Mouse (Mus musculus): ENCODE results near the gene Mta3. TPM values are rescaled to one million over a fixed set of nuclear protein-coding genes. Genes with fewer than 3 reads are reported as not detected.

Mta3 gene
- polyA plus RNA-seq, 1 experiment from 2014 or later, result 44.5 TPM

DNA sequence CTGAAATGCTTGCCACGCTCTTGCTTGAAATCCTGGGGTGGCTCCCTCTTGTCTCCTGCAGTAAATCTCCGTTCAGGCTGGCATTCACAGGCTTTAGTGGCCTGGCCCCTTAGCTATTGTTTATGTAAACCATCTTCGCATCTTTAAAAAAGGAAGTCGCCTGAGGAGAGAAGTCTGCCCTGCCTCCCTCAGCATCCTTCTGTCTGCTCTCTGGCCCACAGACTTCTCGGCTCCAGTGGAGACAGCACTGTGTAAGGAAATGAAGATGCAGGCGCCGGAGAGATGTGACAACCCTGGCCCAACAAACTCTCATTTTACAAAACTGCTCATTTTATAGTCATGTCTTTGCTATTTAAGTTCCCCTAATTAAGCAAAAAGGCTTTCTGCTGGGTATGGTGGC, 24.0 kb upstream of the Mta3 start:
- Histone ChIP-seq H3K27ac (replicated peaks; ENCODE audit: low read depth, low read length) (no peak overlapping the region), H3K27me3 (ENCODE audit: control insufficient read depth, insufficient read depth, low read length) (no peaks in the 10 kb centered on the region), H3K9me3 (replicated peaks; ENCODE audit: control insufficient read depth, low read length) (no peaks in the 10 kb centered on the region), H3K4me2 (ENCODE audit: low read depth, low read length) (no peak overlapping the region), H3K4me3 (ENCODE audit: low read depth, low read length) (no peak overlapping the region), H3K9ac (replicated peaks; ENCODE audit: low read length) (no peak overlapping the region), H3K36me3 (replicated peaks; ENCODE audit: control insufficient read depth, insufficient read depth, low read depth, low read length) (no peaks in the 10 kb centered on the region), H3K4me1 (ENCODE audit: control insufficient read depth, insufficient read depth, low read length) (no peaks in the 10 kb centered on the region)
- DNase-seq (ENCODE audit: low spot score) (no peak), ATAC-seq (replicated peaks; ENCODE audit: insufficient number of reproducible peaks, low FRiP score, low TSS enrichment, low read depth) (no peak)
- WGBS, result 52% methylated on average over 7 of the region's 7 CpGs

DNA sequence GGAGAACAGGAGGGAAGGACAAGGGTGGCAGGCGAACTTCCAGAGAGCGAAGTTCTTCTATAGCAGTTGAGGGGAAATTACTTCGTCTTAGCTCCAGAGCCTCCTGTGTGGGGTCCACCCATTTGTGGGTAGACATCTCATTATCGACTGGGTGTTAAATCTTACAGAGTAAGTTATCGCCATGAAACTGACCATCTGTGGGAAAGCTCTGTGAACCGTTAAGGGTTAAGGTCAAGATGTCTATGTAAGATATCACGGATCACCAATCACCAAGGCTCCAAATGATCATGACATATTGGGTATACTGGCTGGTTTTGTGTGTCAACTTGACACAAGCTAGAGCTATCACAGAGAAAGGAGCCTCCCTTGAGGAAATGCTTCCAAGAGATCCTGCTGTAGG, 21.5 kb upstream of the Mta3 start:
- DNase-seq (ENCODE audit: low spot score) (no peak), ATAC-seq (replicated peaks; ENCODE audit: insufficient number of reproducible peaks, low FRiP score, low TSS enrichment, low read depth) (no peak)
- Histone ChIP-seq H3K9me3 (replicated peaks; ENCODE audit: control insufficient read depth, low read length) (no peaks in the 10 kb centered on the region), H3K36me3 (replicated peaks; ENCODE audit: control insufficient read depth, insufficient read depth, low read depth, low read length) (no peaks in the 10 kb centered on the region), H3K4me1 (ENCODE audit: control insufficient read depth, insufficient read depth, low read length) (no peaks in the 10 kb centered on the region), H3K27me3 (ENCODE audit: control insufficient read depth, insufficient read depth, low read length) (no peaks in the 10 kb centered on the region), H3K9ac (replicated peaks; ENCODE audit: low read length) (no peak overlapping the region), H3K27ac (replicated peaks; ENCODE audit: low read depth, low read length) (no peak overlapping the region), H3K4me2 (ENCODE audit: low read depth, low read length) (no peak overlapping the region), H3K4me3 (ENCODE audit: low read depth, low read length) (no peak overlapping the region)
- WGBS, result 85% methylated on average over 7 of the region's 7 CpGs

DNA sequence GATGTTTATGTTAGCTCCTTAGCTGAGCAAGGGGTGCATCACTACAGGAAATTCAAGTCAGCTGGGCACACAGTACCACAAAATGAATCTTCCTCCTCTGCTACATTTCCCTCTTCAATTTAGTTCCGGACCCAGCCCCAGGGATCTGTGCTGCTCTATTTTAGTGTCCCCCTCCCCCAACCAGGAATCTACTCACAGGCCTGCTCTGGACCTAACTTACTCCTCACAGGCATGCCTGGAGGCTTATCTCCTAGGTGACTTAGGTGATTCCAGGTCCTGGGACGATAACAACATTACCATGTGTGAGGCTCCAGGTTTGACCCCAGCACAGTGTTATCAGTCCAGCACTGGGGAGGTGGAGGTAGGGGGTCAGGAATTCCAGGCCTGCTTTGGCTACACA, 15.5 kb upstream of the Mta3 start:
- H3K36me3 ChIP-seq (replicated peaks; ENCODE audit: control insufficient read depth, insufficient read depth, low read depth, low read length), result no peaks in the 10 kb centered on the region
- ATAC-seq (replicated peaks; ENCODE audit: insufficient number of reproducible peaks, low FRiP score, low TSS enrichment, low read depth) (no peak), DNase-seq (ENCODE audit: low spot score) (no peak)
- H3K9me3 ChIP-seq (replicated peaks; ENCODE audit: control insufficient read depth, low read length), result no peaks in the 10 kb centered on the region
- H3K9ac ChIP-seq (replicated peaks; ENCODE audit: low read length), result no peak overlapping the region
- WGBS, result 59% methylated on average over 2 of the region's 2 CpGs
- no peaks in the 10 kb centered on the region for H3K4me1 ChIP-seq (ENCODE audit: control insufficient read depth, insufficient read depth, low read length)
- H3K27ac ChIP-seq (replicated peaks; ENCODE audit: low read depth, low read length), result no peak overlapping the region
- H3K27me3 ChIP-seq (ENCODE audit: control insufficient read depth, insufficient read depth, low read length), result no peaks in the 10 kb centered on the region
- H3K4me3 ChIP-seq (ENCODE audit: low read depth, low read length), result no peak overlapping the region
- no peak overlapping the region for H3K4me2 ChIP-seq (ENCODE audit: low read depth, low read length)

DNA sequence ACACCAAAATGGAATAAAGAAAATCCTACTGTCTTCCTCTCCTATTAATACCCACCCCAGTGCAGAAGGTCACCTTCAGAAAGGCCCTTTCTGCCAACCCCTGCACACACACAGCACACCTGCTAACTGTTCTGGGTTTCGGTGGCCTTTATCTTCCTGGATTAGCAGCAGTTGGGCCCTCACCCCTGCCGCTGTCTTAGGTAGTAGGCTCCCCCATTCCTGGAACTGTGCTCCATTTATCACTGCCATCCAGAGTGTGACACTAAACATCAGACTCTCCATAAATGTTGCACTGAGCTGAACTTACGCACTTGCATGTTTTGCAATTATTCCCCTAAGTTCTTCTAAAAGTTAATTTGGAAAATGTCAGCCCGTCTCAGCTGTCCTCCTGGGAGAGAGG, 14.6 kb upstream of the Mta3 start:
- Histone ChIP-seq H3K27ac (replicated peaks; ENCODE audit: low read depth, low read length) (no peak overlapping the region), H3K36me3 (replicated peaks; ENCODE audit: control insufficient read depth, insufficient read depth, low read depth, low read length) (no peaks in the 10 kb centered on the region), H3K4me3 (ENCODE audit: low read depth, low read length) (no peak overlapping the region), H3K4me2 (ENCODE audit: low read depth, low read length) (no peak overlapping the region), H3K9ac (replicated peaks; ENCODE audit: low read length) (no peak overlapping the region), H3K27me3 (ENCODE audit: control insufficient read depth, insufficient read depth, low read length) (no peaks in the 10 kb centered on the region), H3K9me3 (replicated peaks; ENCODE audit: control insufficient read depth, low read length) (no peaks in the 10 kb centered on the region), H3K4me1 (ENCODE audit: control insufficient read depth, insufficient read depth, low read length) (no peaks in the 10 kb centered on the region)
- DNase-seq (ENCODE audit: low spot score) (no peak), ATAC-seq (replicated peaks; ENCODE audit: insufficient number of reproducible peaks, low FRiP score, low TSS enrichment, low read depth) (no peak)
- WGBS, result 65% methylated on average over 4 of the region's 4 CpGs

DNA sequence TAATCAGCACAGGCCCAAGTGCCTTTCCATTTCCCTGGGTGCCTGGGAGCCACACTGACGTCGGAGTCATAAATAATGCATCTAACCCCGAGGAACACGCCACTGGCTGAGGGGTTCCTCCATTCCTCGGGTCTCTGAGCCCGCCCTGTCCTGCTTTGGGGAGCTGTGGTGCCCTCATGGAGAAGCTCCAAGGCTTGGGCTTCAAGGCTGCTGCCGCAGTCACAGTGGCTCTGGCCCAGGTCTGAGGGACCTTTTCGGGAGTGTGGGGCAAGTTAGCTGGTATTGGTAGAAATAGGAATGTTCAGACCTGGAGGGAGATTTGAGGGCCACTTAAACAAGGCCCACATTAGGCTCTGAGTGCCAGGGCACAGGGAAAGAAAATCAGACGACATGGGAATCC, 12.0 kb upstream of the Mta3 start:
- no peaks in the 10 kb centered on the region for H3K36me3 ChIP-seq (replicated peaks; ENCODE audit: control insufficient read depth, insufficient read depth, low read depth, low read length)
- no peaks in the 10 kb centered on the region for H3K27me3 ChIP-seq (ENCODE audit: control insufficient read depth, insufficient read depth, low read length)
- H3K4me3 ChIP-seq (ENCODE audit: low read depth, low read length), result no peak overlapping the region
- DNase-seq (ENCODE audit: low spot score) (no peak), ATAC-seq (replicated peaks; ENCODE audit: insufficient number of reproducible peaks, low FRiP score, low TSS enrichment, low read depth) (no peak)
- H3K9me3 ChIP-seq (replicated peaks; ENCODE audit: control insufficient read depth, low read length), result no peaks in the 10 kb centered on the region
- no peak overlapping the region for H3K27ac ChIP-seq (replicated peaks; ENCODE audit: low read depth, low read length)
- no peak overlapping the region for H3K4me2 ChIP-seq (ENCODE audit: low read depth, low read length)
- H3K9ac ChIP-seq (replicated peaks; ENCODE audit: low read length), result no peak overlapping the region
- WGBS, result 86% methylated on average over 9 of the region's 9 CpGs
- no peaks in the 10 kb centered on the region for H3K4me1 ChIP-seq (ENCODE audit: control insufficient read depth, insufficient read depth, low read length)

- no peaks in the 10 kb centered on the region for H3K27me3 ChIP-seq (ENCODE audit: control insufficient read depth, insufficient read depth, low read length)
Measured at GRCm38 (mm10) chr17:83695785-83696184, 10.2 kb upstream of the Mta3 start.

GRCm38 (mm10) chr17:83699062-83699724, 6.8 kb upstream of the Mta3 start:
- H3K9me3 ChIP-seq (replicated peaks; ENCODE audit: control insufficient read depth, low read length), result no peaks in the 10 kb centered on the region
- ATAC-seq (replicated peaks; ENCODE audit: insufficient number of reproducible peaks, low FRiP score, low TSS enrichment, low read depth) (no peak), DNase-seq (ENCODE audit: low spot score) (peak; percentile 13)
- no peak overlapping the region for H3K4me3 ChIP-seq (ENCODE audit: low read depth, low read length)
- H3K36me3 ChIP-seq (replicated peaks; ENCODE audit: control insufficient read depth, insufficient read depth, low read depth, low read length), result no peaks in the 10 kb centered on the region
- no peak overlapping the region for H3K4me2 ChIP-seq (ENCODE audit: low read depth, low read length)
- H3K4me1 ChIP-seq (ENCODE audit: control insufficient read depth, insufficient read depth, low read length), result no peaks in the 10 kb centered on the region
- H3K9ac ChIP-seq (replicated peaks; ENCODE audit: low read length), result no peak overlapping the region
- H3K27me3 ChIP-seq (ENCODE audit: control insufficient read depth, insufficient read depth, low read length), result no peaks in the 10 kb centered on the region
- 87% methylated on average over 8 of the region's 8 CpGs for WGBS
- no peak overlapping the region for H3K27ac ChIP-seq (replicated peaks; ENCODE audit: low read depth, low read length)

More at GRCm38 (mm10) chr17:83695785-83696184, 10.2 kb upstream of the Mta3 start:
- no peak overlapping the region for H3K4me3 ChIP-seq (ENCODE audit: low read depth, low read length)
- H3K27ac ChIP-seq (replicated peaks; ENCODE audit: low read depth, low read length), result no peak overlapping the region
- DNase-seq (ENCODE audit: low spot score) (no peak), ATAC-seq (replicated peaks; ENCODE audit: insufficient number of reproducible peaks, low FRiP score, low TSS enrichment, low read depth) (no peak)
- no peaks in the 10 kb centered on the region for H3K4me1 ChIP-seq (ENCODE audit: control insufficient read depth, insufficient read depth, low read length)
- H3K9ac ChIP-seq (replicated peaks; ENCODE audit: low read length), result no peak overlapping the region
- 71% methylated on average over 2 of the region's 2 CpGs for WGBS
- H3K36me3 ChIP-seq (replicated peaks; ENCODE audit: control insufficient read depth, insufficient read depth, low read depth, low read length), result no peaks in the 10 kb centered on the region
- no peaks in the 10 kb centered on the region for H3K9me3 ChIP-seq (replicated peaks; ENCODE audit: control insufficient read depth, low read length)
- no peak overlapping the region for H3K4me2 ChIP-seq (ENCODE audit: low read depth, low read length)

DNA sequence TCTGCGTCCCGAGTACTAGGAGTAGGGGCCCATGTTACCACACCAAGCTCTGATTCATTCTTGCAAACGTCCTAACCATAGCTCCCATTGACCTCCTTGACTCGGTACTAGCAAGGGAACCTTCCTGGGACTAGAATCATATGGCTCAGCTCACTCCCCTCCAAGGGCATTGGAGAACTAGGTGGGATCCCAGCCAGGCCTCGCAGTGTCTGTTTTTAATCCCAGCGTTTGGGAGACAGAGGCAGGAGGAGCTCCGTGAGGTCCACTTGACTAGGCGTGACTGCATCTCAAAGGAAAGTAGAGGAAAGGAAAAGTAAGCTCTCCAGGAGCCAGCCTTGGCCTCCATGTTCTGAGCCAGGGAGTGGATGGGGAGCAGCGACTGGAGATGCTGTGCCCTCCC, 5.8 kb upstream of the Mta3 start:
- 78% methylated on average over 9 of the region's 9 CpGs for WGBS
- H3K27ac ChIP-seq (replicated peaks; ENCODE audit: low read depth, low read length), result no peak overlapping the region
- H3K9me3 ChIP-seq (replicated peaks; ENCODE audit: control insufficient read depth, low read length), result no peaks in the 10 kb centered on the region
- no peak overlapping the region for H3K4me2 ChIP-seq (ENCODE audit: low read depth, low read length)
- ATAC-seq (replicated peaks; ENCODE audit: insufficient number of reproducible peaks, low FRiP score, low TSS enrichment, low read depth), result no peak
- no peak overlapping the region for H3K9ac ChIP-seq (replicated peaks; ENCODE audit: low read length)
- H3K4me1 ChIP-seq (ENCODE audit: control insufficient read depth, insufficient read depth, low read length), result no peaks in the 10 kb centered on the region
- H3K36me3 ChIP-seq (replicated peaks; ENCODE audit: control insufficient read depth, insufficient read depth, low read depth, low read length), result no peaks in the 10 kb centered on the region
- H3K27me3 ChIP-seq (ENCODE audit: control insufficient read depth, insufficient read depth, low read length), result no peaks in the 10 kb centered on the region
- H3K4me3 ChIP-seq (ENCODE audit: low read depth, low read length), result no peak overlapping the region
- DNase-seq (ENCODE audit: low spot score), result no peak

Data from embryonic facial prominence, embryonic 11.5 days (tissue).